Mouse (Mus musculus) limb, embryonic 14.5 days (tissue): ENCODE results near the gene Mios. TPM values are rescaled to one million over a fixed set of nuclear protein-coding genes. Genes with fewer than 3 reads are reported as not detected.

ENCODE experiments used
- ATAC-seq: fragments of 200-750 bp; cut with Nextera tagmentation; 2 replicates; pipeline ENCODE4 v1.8.0; 2017; ENCODE audit warnings: low read depth, moderate number of reproducible peaks, moderate TSS enrichment; ENCODE audit not compliant: low FRiP score
- DNase-seq: peaks from one replicate; pipeline ENCODE4 v3.0.0-alpha.2; 2015; ENCODE audit warnings: low spot score
- H3K27ac ChIP-seq: fragments of 300-500 bp; sonication (generic); replicated peaks from 2 replicates; pipeline ENCODE4 v1.5.1; 2014; ENCODE audit warnings: low read depth, mild to moderate bottlenecking, low read length, moderate library complexity, mixed read lengths
- H3K27me3 ChIP-seq: fragments of 300-500 bp; sonication (generic); 2 replicates; pipeline ENCODE4 v1.6.1; 2014; ENCODE audit warnings: low read length, mixed read lengths; ENCODE audit not compliant: control insufficient read depth, insufficient read depth
- H3K36me3 ChIP-seq: fragments of 300-500 bp; sonication (generic); 2 replicates; pipeline ENCODE4 v1.6.1; 2014; ENCODE audit warnings: mild to moderate bottlenecking, low read length, moderate library complexity, mixed read lengths; ENCODE audit not compliant: control insufficient read depth, insufficient read depth
- H3K4me1 ChIP-seq: fragments of 300-500 bp; sonication (generic); 2 replicates; pipeline ENCODE4 v1.6.1; 2014; ENCODE audit warnings: antibody characterized with exemption, low read length, mixed read lengths; ENCODE audit not compliant: control insufficient read depth, insufficient read depth
- H3K4me2 ChIP-seq: fragments of 300-500 bp; sonication (generic); replicated peaks from 2 replicates; pipeline ENCODE4 v1.6.1; 2014; ENCODE audit warnings: low read depth, mild to moderate bottlenecking, low read length, moderate library complexity; ENCODE audit not compliant: severe bottlenecking
- H3K4me3 ChIP-seq: fragments of 300-500 bp; sonication (generic); replicated peaks from 2 replicates; pipeline ENCODE4 v1.5.1; 2014; ENCODE audit warnings: low read length
- H3K9ac ChIP-seq: fragments of 300-500 bp; sonication (generic); 2 replicates; pipeline ENCODE4 v1.6.1; 2014; ENCODE audit warnings: mild to moderate bottlenecking, low read depth, low read length, moderate library complexity; ENCODE audit not compliant: severe bottlenecking
- H3K9me3 ChIP-seq: fragments of 300-500 bp; sonication (generic); 2 replicates; pipeline ENCODE4 v1.6.1; 2016; ENCODE audit warnings: low read length; ENCODE audit not compliant: control insufficient read depth
- POLR2A ChIP-seq: fragments of 200-500 bp; IDR thresholded peaks from 2 replicates; pipeline ENCODE4 v1.8.0; 2012; ENCODE audit warnings: inconsistent platforms, mild to moderate bottlenecking, moderate library complexity, borderline replicate concordance; ENCODE audit not compliant: insufficient read depth, insufficient read length; ENCODE audit errors: extremely low read depth
- WGBS: fragments of 180-500 bp; shearing (Covaris S2); extraction: QIAGEN DNeasy Blood & Tissue Kit; methylation state at CpG from one replicate; pipeline ENCODE4 v1.1.7; 2014; 5-methylcytosine and 5-hydroxymethylcytosine counted together
- polyA plus RNA-seq, 2 experiments: library from polyadenylated mRNA; depleted of rRNA in 1 of 2; stranded (reverse) in 1 of 2; unstranded in 1 of 2; fragments of >200 nt; fragmentation: Nextera tagmentation in 1 of 2; extraction: Ambion mirVana in 1 of 2; gene quantifications; 2 replicates each; pipeline versions ENCODE4 v1.2.1 to v1.2.3; 2012 to 2014

Mios gene
- polyA plus RNA-seq, 2 experiments = 14.4 to 26.1 TPM

GRCm38 (mm10) chr6:8192517-8192916 is 16.5 kb upstream of the Mios start, which contains the start of gene Col28a1:
Gene Col28a1, minus strand, starts transcription at chr6:8192617.
- no peak for TF ChIP-seq POLR2A
- H3K4me2 ChIP-seq = no peak within 1 kb of the TSS
- no peaks in the 10 kb centered on the region for H3K9me3 ChIP-seq
- H3K9ac ChIP-seq = no peak within 1 kb of the TSS
- H3K36me3 ChIP-seq = no peaks in the 10 kb centered on the region
- ATAC-seq = no peak
- H3K27me3 ChIP-seq = no peaks in the 10 kb centered on the region
- H3K4me3 ChIP-seq = no peak within 1 kb of the TSS
- H3K4me1 ChIP-seq = no peaks in the 10 kb centered on the region
- H3K27ac ChIP-seq = no peak within 1 kb of the TSS
- no peak for DNase-seq

GRCm38 (mm10) chr6:8209866-8210186 is 804 bp downstream of the Mios start:
- Histone ChIP-seq H3K4me3 (peak overlapping the region; percentile 91), H3K4me1 (peaks cover 8% of the 10 kb centered on the region), H3K36me3 (peaks cover 6% of the 10 kb centered on the region), H3K4me2 (peak overlapping the region; percentile 54), H3K9me3 (no peaks in the 10 kb centered on the region), H3K27ac (peak overlapping the region; percentile 92), H3K9ac (peak overlapping the region; percentile 94), H3K27me3 (no peaks in the 10 kb centered on the region)
- peak; percentile 14; the same call in 1 of the 2 replicates for ATAC-seq
- TF ChIP-seq POLR2A = no peak
- peak; percentile 46 for DNase-seq
- 13% methylated on average over 10 of the region's 10 CpGs for WGBS

- 90% methylated on average over 3 of the region's 3 CpGs for WGBS
- Histone ChIP-seq H3K9ac (no peak overlapping the region), H3K4me3 (no peak overlapping the region), H3K9me3 (no peaks in the 10 kb centered on the region), H3K27ac (no peak overlapping the region), H3K4me2 (peak overlapping the region; percentile 54; the same call in 1 of the 2 replicates), H3K36me3 (peaks cover 14% of the 10 kb centered on the region), H3K27me3 (no peaks in the 10 kb centered on the region), H3K4me1 (peaks cover 8% of the 10 kb centered on the region)
- DNase-seq (no peak), ATAC-seq (no peak)
- TF ChIP-seq POLR2A = no peak
These were observed 1.6 kb downstream of the Mios start for GRCm38 (mm10) chr6:8210661-8211060.

- H3K27me3 ChIP-seq = no peaks in the 10 kb centered on the region
- no peaks in the 10 kb centered on the region for H3K9me3 ChIP-seq
- H3K9ac ChIP-seq = no peak overlapping the region
- TF ChIP-seq POLR2A = no peak
- H3K27ac ChIP-seq = no peak overlapping the region
- H3K4me3 ChIP-seq = no peak overlapping the region
- peaks cover 45% of the 10 kb centered on the region for H3K36me3 ChIP-seq
- 81% methylated on average over 3 of the region's 3 CpGs for WGBS
- DNase-seq = no peak
- H3K4me2 ChIP-seq = no peak overlapping the region
- H3K4me1 ChIP-seq = no peaks in the 10 kb centered on the region
- ATAC-seq = no peak
These were observed 18.0 kb downstream of the Mios start for GRCm38 (mm10) chr6:8227035-8227434.

GRCm38 (mm10) chr6:8228596-8228995 is 19.6 kb downstream of the Mios start:
- Histone ChIP-seq H3K36me3 (peaks cover 55% of the 10 kb centered on the region), H3K4me1 (no peaks in the 10 kb centered on the region), H3K27ac (no peak overlapping the region), H3K9me3 (no peaks in the 10 kb centered on the region), H3K4me2 (no peak overlapping the region), H3K27me3 (no peaks in the 10 kb centered on the region), H3K9ac (no peak overlapping the region), H3K4me3 (no peak overlapping the region)
- no peak for ATAC-seq
- TF ChIP-seq POLR2A = no peak
- no peak for DNase-seq
- WGBS = 93% methylated on average over 3 of the region's 3 CpGs

GRCm38 (mm10) chr6:8258316-8258715 is 49.3 kb downstream of the Mios start:
- Histone ChIP-seq H3K9me3 (no peaks in the 10 kb centered on the region), H3K36me3 (peaks cover 3% of the 10 kb centered on the region; the same call in 1 of the 2 replicates), H3K27me3 (no peaks in the 10 kb centered on the region), H3K27ac (peak overlapping the region; percentile 65), H3K4me2 (peak overlapping the region; percentile 83), H3K4me3 (peak overlapping the region; percentile 69), H3K4me1 (peaks cover 5% of the 10 kb centered on the region; the same call in 1 of the 2 replicates), H3K9ac (peak overlapping the region; percentile 69)
- TF ChIP-seq POLR2A = no peak
- DNase-seq (no peak), ATAC-seq (no peak)
- WGBS = 10% methylated on average over 6 of the region's 6 CpGs
